Mouse (Mus musculus): Measurements from ENCODE around the gene Camkk2. TPM values are rescaled to one million over a fixed set of nuclear protein-coding genes. Genes with fewer than 3 reads are reported as not detected.

The Camkk2 gene
- polyA plus RNA-seq, 1 experiment from 2014 or later: 43.1 TPM

DNA sequence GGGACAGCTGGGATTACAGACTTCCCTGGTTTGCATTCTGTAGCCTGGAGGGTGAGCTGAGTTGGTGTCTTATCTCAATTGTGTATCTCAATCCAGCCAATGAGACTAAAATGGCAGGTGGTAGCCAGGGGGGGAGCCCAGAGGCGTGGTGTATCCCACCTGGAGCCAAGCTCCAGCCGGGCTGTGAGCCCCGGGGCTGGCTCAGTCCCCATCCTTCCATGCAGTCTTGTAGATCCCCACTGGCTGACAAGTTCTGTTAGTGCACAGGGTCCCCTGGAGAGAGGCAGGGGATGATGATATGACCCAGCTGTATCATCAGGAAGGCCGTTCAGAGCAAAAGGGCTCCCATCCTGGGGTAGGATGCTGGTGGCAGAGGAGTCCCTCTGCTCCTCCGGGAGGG is 52.6 kb downstream of the Camkk2 start:
- ATAC-seq (ENCODE audit: low FRiP score, low read depth): 0 out of 2 replicates have a peak, but pooled peaks have one; percentile 41
- no peaks in the 10 kb centered on the region for H3K9me3 ChIP-seq
- 0 out of 2 replicates have a peak overlapping the region, but pooled peaks have one; percentile 26 for H3K9ac ChIP-seq
- no peak overlapping the region for H3K4me2 ChIP-seq (replicated peaks)
- H3K27ac ChIP-seq: no peak overlapping the region
- H3K4me1 ChIP-seq: no peaks in the 10 kb centered on the region
- H3K27me3 ChIP-seq (replicated peaks): no peaks in the 10 kb centered on the region
- no peaks in the 10 kb centered on the region for H3K36me3 ChIP-seq
- no peak overlapping the region for H3K4me3 ChIP-seq
- WGBS: 85% methylated on average over 5 of the region's 5 CpGs

DNA sequence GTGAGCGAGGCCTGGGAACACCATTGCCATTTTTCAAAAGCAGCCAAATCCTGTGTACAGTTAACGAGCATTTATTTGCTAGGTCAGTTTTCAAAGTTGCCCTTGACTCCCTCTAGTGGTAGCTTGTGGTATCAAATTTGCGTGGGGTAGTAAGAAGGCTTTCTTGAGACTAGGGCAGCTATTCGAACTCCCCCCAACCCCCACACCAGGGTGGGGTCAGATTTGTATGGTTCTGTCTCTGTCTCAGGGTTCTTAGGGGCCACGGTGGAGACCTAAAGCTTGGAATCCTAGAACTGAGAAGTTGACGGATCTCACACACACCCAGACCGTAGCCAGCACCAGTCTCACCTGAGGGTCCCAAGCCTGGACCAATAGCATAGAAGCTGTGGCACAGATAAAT is 53.1 kb downstream of the Camkk2 start:
- H3K4me2 ChIP-seq (replicated peaks): no peak overlapping the region
- no peaks in the 10 kb centered on the region for H3K27me3 ChIP-seq (replicated peaks)
- H3K9ac ChIP-seq: no peak overlapping the region
- H3K27ac ChIP-seq: no peak overlapping the region
- no peaks in the 10 kb centered on the region for H3K9me3 ChIP-seq
- no peaks in the 10 kb centered on the region for H3K4me1 ChIP-seq
- no peak overlapping the region for H3K4me3 ChIP-seq
- ATAC-seq (ENCODE audit: low FRiP score, low read depth): no peak
- no peaks in the 10 kb centered on the region for H3K36me3 ChIP-seq
- WGBS: 27% methylated on average over 7 of the region's 7 CpGs

GRCm38 (mm10) chr5:122725453-122725852 is 53.8 kb downstream of the Camkk2 start:
- no peaks in the 10 kb centered on the region for H3K4me1 ChIP-seq
- no peaks in the 10 kb centered on the region for H3K27me3 ChIP-seq (replicated peaks)
- H3K4me3 ChIP-seq: no peak overlapping the region
- H3K36me3 ChIP-seq: no peaks in the 10 kb centered on the region
- no peak overlapping the region for H3K27ac ChIP-seq
- no peaks in the 10 kb centered on the region for H3K9me3 ChIP-seq
- no peak overlapping the region for H3K4me2 ChIP-seq (replicated peaks)
- whole genome bisulfite sequencing: 89% methylated on average over 13 of the region's 13 CpGs
- no peak overlapping the region for H3K9ac ChIP-seq
- no peak for ATAC-seq (ENCODE audit: low FRiP score, low read depth)

DNA sequence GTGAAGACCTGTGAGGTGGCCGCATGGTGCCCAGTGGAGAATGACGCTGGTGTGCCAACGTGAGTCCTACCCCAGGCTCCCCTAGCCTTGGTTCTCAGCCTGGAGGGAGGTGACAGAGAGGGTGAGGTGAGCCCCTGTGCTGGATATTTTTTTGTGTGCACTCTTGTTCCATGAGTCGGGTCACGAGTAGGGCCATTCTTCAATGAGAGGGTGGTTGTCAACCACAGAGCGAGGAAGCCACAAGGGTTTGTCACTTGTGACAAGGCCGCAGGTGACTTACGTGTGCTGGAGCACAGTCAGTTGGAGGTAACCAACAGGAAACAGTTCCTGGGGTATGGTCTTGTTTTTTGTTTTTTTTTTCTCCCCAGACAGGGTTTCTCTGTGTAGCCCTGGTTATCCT is 60.0 kb downstream of the Camkk2 start:
- no peak for ATAC-seq (ENCODE audit: low FRiP score, low read depth)
- 93% methylated on average over 8 of the region's 8 CpGs for WGBS

GRCm38 (mm10) chr5:122718400-122718799 is 60.8 kb downstream of the Camkk2 start:
- no peak overlapping the region for H3K4me3 ChIP-seq
- no peak overlapping the region for H3K9ac ChIP-seq
- H3K27ac ChIP-seq: no peak overlapping the region
- no peaks in the 10 kb centered on the region for H3K27me3 ChIP-seq (replicated peaks)
- no peaks in the 10 kb centered on the region for H3K4me1 ChIP-seq
- peaks cover 3% of the 10 kb centered on the region; the same call in 1 of the 2 replicates for H3K9me3 ChIP-seq
- no peak for ATAC-seq (ENCODE audit: low FRiP score, low read depth)
- WGBS: 91% methylated on average over 7 of the region's 7 CpGs
- H3K4me2 ChIP-seq (replicated peaks): no peak overlapping the region
- H3K36me3 ChIP-seq: no peaks in the 10 kb centered on the region

More for the DNA sequence above, 60.0 kb downstream of the Camkk2 start:
- no peaks in the 10 kb centered on the region for H3K4me1 ChIP-seq
- H3K36me3 ChIP-seq: no peaks in the 10 kb centered on the region
- H3K4me3 ChIP-seq: no peak overlapping the region
- no peak overlapping the region for H3K27ac ChIP-seq
- H3K4me2 ChIP-seq (replicated peaks): no peak overlapping the region
- H3K9ac ChIP-seq: no peak overlapping the region
- H3K9me3 ChIP-seq: peaks cover 3% of the 10 kb centered on the region; the same call in 1 of the 2 replicates
- no peaks in the 10 kb centered on the region for H3K27me3 ChIP-seq (replicated peaks)

GRCm38 (mm10) chr5:122716793-122717192 is 62.4 kb downstream of the Camkk2 start:
- no peaks in the 10 kb centered on the region for H3K4me1 ChIP-seq
- H3K27me3 ChIP-seq (replicated peaks): no peaks in the 10 kb centered on the region
- peaks cover 3% of the 10 kb centered on the region; the same call in 1 of the 2 replicates for H3K9me3 ChIP-seq
- WGBS: 93% methylated on average over 2 of the region's 2 CpGs
- H3K9ac ChIP-seq: no peak overlapping the region
- no peaks in the 10 kb centered on the region for H3K36me3 ChIP-seq
- ATAC-seq (ENCODE audit: low FRiP score, low read depth): no peak
- no peak overlapping the region for H3K27ac ChIP-seq
- no peak overlapping the region for H3K4me3 ChIP-seq
- no peak overlapping the region for H3K4me2 ChIP-seq (replicated peaks)

DNA sequence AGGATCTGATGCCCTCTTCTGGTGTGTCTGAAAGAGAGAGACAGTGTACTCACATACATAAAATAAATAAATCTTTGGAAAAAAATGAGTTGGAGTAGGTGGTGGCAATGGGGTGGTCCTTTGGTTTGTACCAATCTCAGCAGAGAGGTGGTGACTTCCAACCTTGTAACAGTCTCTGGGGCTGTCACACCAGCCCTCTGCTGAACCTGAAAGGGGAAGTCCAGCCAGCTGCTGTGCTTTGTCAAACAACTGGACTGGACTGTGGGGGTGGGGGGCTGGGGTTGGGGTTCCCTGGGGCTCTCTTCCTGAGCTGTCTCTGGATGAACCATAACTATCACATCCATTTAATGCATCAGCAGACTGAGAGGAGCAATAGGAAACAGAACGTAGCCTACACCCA is 63.5 kb downstream of the Camkk2 start:
- H3K4me3 ChIP-seq: no peak overlapping the region
- no peaks in the 10 kb centered on the region for H3K36me3 ChIP-seq
- 80% methylated on average over 1 of the region's 1 CpGs for WGBS
- peaks cover 3% of the 10 kb centered on the region; the same call in 1 of the 2 replicates for H3K9me3 ChIP-seq
- no peak overlapping the region for H3K27ac ChIP-seq
- H3K9ac ChIP-seq: no peak overlapping the region
- no peak for ATAC-seq (ENCODE audit: low FRiP score, low read depth)
- H3K4me2 ChIP-seq (replicated peaks): no peak overlapping the region
- no peaks in the 10 kb centered on the region for H3K27me3 ChIP-seq (replicated peaks)
- H3K4me1 ChIP-seq: no peaks in the 10 kb centered on the region

- Histone ChIP-seq H3K27me3 (replicated peaks) (no peaks in the 10 kb centered on the region), H3K9me3 (no peaks in the 10 kb centered on the region), H3K4me1 (peaks cover 5% of the 10 kb centered on the region), H3K4me2 (replicated peaks) (no peak overlapping the region), H3K36me3 (no peaks in the 10 kb centered on the region), H3K27ac (no peak overlapping the region), H3K9ac (no peak overlapping the region), H3K4me3 (no peak overlapping the region)
- no peak for ATAC-seq (ENCODE audit: low FRiP score, low read depth)
- WGBS: 85% methylated on average over 6 of the region's 6 CpGs
Measured at GRCm38 (mm10) chr5:122708819-122709218, 70.4 kb downstream of the Camkk2 start.

- Histone ChIP-seq H3K9me3 (no peaks in the 10 kb centered on the region), H3K4me1 (peaks cover 5% of the 10 kb centered on the region), H3K36me3 (no peaks in the 10 kb centered on the region), H3K4me3 (peak within 1 kb of the TSS; percentile 61), H3K9ac (peak within 1 kb of the TSS; percentile 69), H3K4me2 (replicated peaks) (peak within 1 kb of the TSS; percentile 74), H3K27me3 (replicated peaks) (no peaks in the 10 kb centered on the region), H3K27ac (peak within 1 kb of the TSS; percentile 26; the same call in 1 of the 2 replicates)
- 1% methylated on average over 66 of the region's 66 CpGs for WGBS
- ATAC-seq (ENCODE audit: low FRiP score, low read depth): peak; percentile 91
Measured at GRCm38 (mm10) chr5:122707276-122708181, 71.7 kb downstream of the Camkk2 start, which contains the start of gene P2rx4. Gene P2rx4, plus strand, starts transcription at chr5:122707544.

- Histone ChIP-seq H3K36me3 (no peaks in the 10 kb centered on the region), H3K4me2 (replicated peaks) (peak overlapping the region; percentile 74), H3K27ac (0 out of 2 replicates have a peak overlapping the region, but pooled peaks have one; percentile 26), H3K4me1 (peaks cover 5% of the 10 kb centered on the region), H3K4me3 (peak overlapping the region; percentile 61), H3K27me3 (replicated peaks) (no peaks in the 10 kb centered on the region), H3K9me3 (no peaks in the 10 kb centered on the region), H3K9ac (peak overlapping the region; percentile 69)
- peak; percentile 34 for ATAC-seq (ENCODE audit: low FRiP score, low read depth)
- WGBS: 42% methylated on average over 5 of the region's 5 CpGs
Measured at GRCm38 (mm10) chr5:122706917-122707275, 72.3 kb downstream of the Camkk2 start.

DNA sequence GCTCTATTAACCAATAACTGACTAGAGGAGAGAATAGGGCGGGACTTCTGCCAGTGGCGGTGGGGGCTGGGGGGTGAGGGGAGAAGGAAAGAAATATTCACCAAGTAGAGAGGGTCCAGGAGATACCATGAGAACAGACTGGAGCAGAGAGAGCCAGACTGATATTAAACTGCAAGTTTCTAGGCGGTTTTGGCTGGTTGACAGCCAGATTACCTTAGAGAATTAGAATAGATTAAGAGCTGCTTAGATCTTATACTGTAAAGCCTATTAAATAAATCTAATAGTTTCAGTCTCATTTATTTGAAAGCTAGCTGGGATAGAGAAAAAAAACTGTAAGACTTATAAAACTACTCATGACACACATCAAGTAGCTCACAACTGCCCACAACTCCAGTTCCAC is 74.0 kb downstream of the Camkk2 start:
- no peaks in the 10 kb centered on the region for H3K27me3 ChIP-seq (replicated peaks)
- ATAC-seq (ENCODE audit: low FRiP score, low read depth): no peak

DNA sequence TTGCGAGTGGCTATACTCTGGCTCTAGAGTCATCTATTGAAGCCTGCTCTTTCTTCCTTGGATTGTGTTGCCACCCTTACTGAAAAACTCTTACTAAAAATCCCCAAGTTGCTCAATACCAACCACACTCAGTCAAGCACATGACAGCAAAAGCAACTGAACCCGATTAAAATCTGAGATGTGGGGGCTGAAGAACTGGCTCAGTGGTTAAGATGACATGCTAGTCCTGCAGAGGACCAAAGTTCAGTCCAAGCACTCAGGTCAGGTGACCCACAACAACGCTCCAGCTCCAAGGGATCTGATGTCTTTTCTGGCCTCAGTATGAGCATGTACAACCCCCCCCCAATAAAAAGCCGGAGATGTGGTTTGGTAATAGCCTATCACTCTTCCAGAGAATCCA is 74.6 kb downstream of the Camkk2 start:
- H3K27ac ChIP-seq: no peak overlapping the region
- no peak for ATAC-seq (ENCODE audit: low FRiP score, low read depth)

More for the DNA sequence above, 74.0 kb downstream of the Camkk2 start:
- no peak overlapping the region for H3K9ac ChIP-seq
- no peak overlapping the region for H3K4me2 ChIP-seq (replicated peaks)
- H3K4me3 ChIP-seq: no peak overlapping the region
- 83% methylated on average over 3 of the region's 3 CpGs for WGBS
- H3K4me1 ChIP-seq: peaks cover 5% of the 10 kb centered on the region
- H3K27ac ChIP-seq: no peak overlapping the region
- H3K36me3 ChIP-seq: no peaks in the 10 kb centered on the region
- H3K9me3 ChIP-seq: no peaks in the 10 kb centered on the region

More for the DNA sequence above, 74.6 kb downstream of the Camkk2 start:
- H3K36me3 ChIP-seq: no peaks in the 10 kb centered on the region
- H3K9me3 ChIP-seq: no peaks in the 10 kb centered on the region
- peaks cover 5% of the 10 kb centered on the region for H3K4me1 ChIP-seq
- no peak overlapping the region for H3K9ac ChIP-seq
- no peak overlapping the region for H3K4me2 ChIP-seq (replicated peaks)
- H3K27me3 ChIP-seq (replicated peaks): no peaks in the 10 kb centered on the region
- 91% methylated on average over 4 of the region's 4 CpGs for WGBS
- H3K4me3 ChIP-seq: no peak overlapping the region
